Mouse (Mus musculus): ENCODE results near the gene Olfr50. TPM values are rescaled to one million over a fixed set of nuclear protein-coding genes. Genes with fewer than 3 reads are reported as not detected.

Gene Olfr50
- total RNA-seq (2021): not detected
- long read RNA-seq, experiment 1: 0 reads
- long read RNA-seq, experiment 2: 0 reads

DNA sequence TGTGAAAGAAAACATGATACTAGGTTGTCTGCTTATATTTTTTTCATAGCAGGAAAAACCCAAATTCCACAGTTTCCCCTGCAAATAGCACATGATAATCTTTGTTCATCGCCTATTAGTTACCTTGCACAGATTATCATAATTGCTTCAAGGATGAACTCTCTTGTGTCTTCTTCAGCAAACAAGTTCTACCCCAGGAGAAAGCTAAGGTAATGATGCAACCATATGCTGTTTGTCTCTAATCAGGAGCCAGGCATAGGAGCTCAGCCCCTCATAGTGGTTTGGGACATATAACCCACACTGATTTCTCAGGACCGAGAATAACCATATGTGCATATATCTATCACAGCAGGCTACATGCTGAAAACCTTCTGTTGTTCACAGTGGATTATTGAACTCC is at the start of gene Olfr50:
Olfr50 (plus strand) TSS at position 301 of the 400 bp plus-strand sequence.
- no peak for DNase-seq
- intact Hi-C loops (cut with DNase I): no loop called here

DNA sequence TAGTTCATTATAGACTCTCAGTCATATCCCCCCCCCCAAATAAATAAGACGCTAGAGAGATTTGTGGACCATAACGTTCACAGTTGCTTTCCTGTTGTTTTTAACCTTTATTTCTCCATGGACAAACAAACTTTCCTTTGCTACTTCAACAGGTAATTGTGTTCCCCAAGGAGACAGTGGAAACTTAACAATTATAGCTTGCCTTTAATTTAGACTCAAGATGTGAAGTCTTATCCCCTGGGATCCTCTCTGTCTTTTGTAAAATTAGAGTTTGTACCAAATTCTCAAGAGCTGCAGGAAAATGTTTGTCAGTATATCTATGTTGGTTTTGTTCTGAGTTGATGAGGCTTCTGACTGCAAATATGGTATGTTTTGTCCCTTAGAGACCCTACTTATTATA is 6.4 kb upstream of the Olfr50 start, which contains the start of gene Olfr348:
Olfr348 (plus strand) TSS at position 301 of the 400 bp plus-strand sequence.
- DNase-seq: no peak

DNA sequence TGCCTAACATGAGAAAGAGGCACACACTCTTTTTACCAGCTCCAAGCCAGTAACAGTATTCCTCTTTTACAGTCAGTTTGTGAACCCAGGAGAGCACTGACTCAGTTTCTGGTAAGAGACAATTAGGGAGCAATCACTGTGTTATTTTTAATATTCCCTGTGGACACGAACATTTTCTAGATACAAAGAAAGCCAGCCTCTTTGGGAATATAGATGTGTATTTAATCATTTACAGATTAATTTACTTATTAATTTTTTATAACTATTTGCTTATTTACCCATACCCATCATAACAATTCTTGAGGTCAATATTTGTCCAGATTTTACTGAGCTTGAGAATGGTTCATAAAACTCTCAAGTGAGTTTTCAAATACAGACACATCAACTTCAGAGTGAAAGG is 26.6 kb downstream of the Olfr50 start, which contains the start of gene Olfr3:
Olfr3 (minus strand) TSS at position 101 of the 400 bp plus-strand sequence.
- no peak for DNase-seq
- intact Hi-C loops (cut with DNase I): no loop called here

More for the DNA sequence above, 6.4 kb upstream of the Olfr50 start, which contains the start of gene Olfr348:
- intact Hi-C loops (cut with DNase I): no loop called here

GRCm38 (mm10) chr2:36846010-36846409 is 55.7 kb downstream of the Olfr50 start, which contains the start of gene Olfr350:
TSS of gene Olfr350 (plus strand) at chr2:36846310.
- intact Hi-C loops (cut with DNase I): no loop called here
- no peak for DNase-seq

Other genes with a start within 250 kb of the Olfr50 start
- under 1 TPM in 1 of 2 experiments, not detected in 1; 0.02 TPM for gene Olfr344, start 223.9 kb upstream of the Olfr50 start, total RNA-seq (2021)
- gene Olfr345, start 150.5 kb upstream of the Olfr50 start, total RNA-seq (2021): not detected
- gene Olfr346, start 104.8 kb upstream of the Olfr50 start, total RNA-seq (2021): not detected
- gene Olfr347, start 58.6 kb upstream of the Olfr50 start, total RNA-seq (2021): not detected
- gene Olfr348, start 6.3 kb upstream of the Olfr50 start, total RNA-seq (2021): not detected
- gene Olfr3, start 26.5 kb downstream of the Olfr50 start, total RNA-seq (2021): not detected
- not detected for gene Olfr350, start 55.8 kb downstream of the Olfr50 start, total RNA-seq (2021)
- not detected for gene Olfr351, start 72.1 kb downstream of the Olfr50 start, total RNA-seq (2021)
- gene Olfr352, start 77.9 kb downstream of the Olfr50 start, total RNA-seq (2021): not detected
- gene Olfr353, start 102.4 kb downstream of the Olfr50 start, total RNA-seq (2021): not detected
- gene Olfr354, start 115.1 kb downstream of the Olfr50 start, total RNA-seq (2021): not detected
- gene Olfr355, start 138.4 kb downstream of the Olfr50 start, total RNA-seq (2021): not detected
- not detected for gene Olfr356, start 146.6 kb downstream of the Olfr50 start, total RNA-seq (2021)
- not detected for gene Olfr357, start 203.3 kb downstream of the Olfr50 start, total RNA-seq (2021)
- not detected for gene Olfr358, start 218.8 kb downstream of the Olfr50 start, total RNA-seq (2021)